Mouse (Mus musculus) embryonic stem cell, embryonic (primary cell): ENCODE measurements around the gene Gm21541.
"Not testable (repeated sequence)": the region's sequence is repeated elsewhere in the genome, so short reads cannot be mapped to it uniquely, and the experiment has no call there.

ENCODE experiments used
- CTCF ChIA-PET, 4 experiments: fragments of 300-600 bp in 2 of 4; fragments of 350-600 bp in 2 of 4; sonication (Branson Sonifier 250); formaldehyde crosslinking; loops; one replicate each; lab custom pipeline; 2022; ENCODE audit warnings: inconsistent platforms in 2 of 4; lab: Charles Lee
- POLR2A ChIA-PET, 4 experiments: fragments of 300-600 bp in 2 of 4; fragments of 350-600 bp in 2 of 4; sonication (Branson Sonifier 250); formaldehyde crosslinking; loops; one replicate each; lab custom pipeline; 2022; ENCODE audit warnings: antibody characterized with exemption in 4 of 4, inconsistent platforms in 1 of 4; lab: Charles Lee

Gene Gm21541

DNA sequence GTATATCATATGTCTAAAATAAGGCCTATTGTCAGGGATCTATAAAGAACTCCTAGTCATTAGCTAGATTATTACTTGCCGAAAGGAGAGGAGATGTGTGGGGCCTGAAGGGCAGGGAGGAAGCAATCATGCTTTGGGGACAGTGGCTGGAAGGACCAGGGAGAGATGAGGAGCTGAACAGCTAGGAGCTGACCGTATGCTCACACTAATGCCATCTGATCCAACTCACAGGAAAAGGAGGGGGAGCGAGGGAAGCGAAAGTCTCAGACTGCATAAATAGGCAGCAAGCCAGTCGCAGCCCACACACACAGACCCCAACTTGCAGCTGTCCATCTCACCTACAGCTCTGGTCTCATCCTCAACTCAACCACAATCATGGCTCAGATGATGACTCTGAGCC lies at the start of gene Gm21541:
Gm21541 (plus strand) TSS at position 301 of the 400 bp plus-strand sequence.
- POLR2A ChIA-PET, CTCF ChIA-PET: not testable (repeated sequence)

GRCm38 (mm10) chr4:41941272-41941671 lies 37.9 kb downstream of the Gm21541 start, which contains the start of gene Gm20878:
Gene Gm20878, plus strand, starts transcription at chr4:41941572.
- CTCF ChIA-PET, result not testable (repeated sequence)

More at GRCm38 (mm10) chr4:41941272-41941671, 37.9 kb downstream of the Gm21541 start, which contains the start of gene Gm20878:
- POLR2A ChIA-PET, result not testable (repeated sequence)
